Mouse (Mus musculus) cortical plate, adult 2 months (tissue): ENCODE data around the gene Cacna1c.

ENCODE experiments used
- CTCF ChIP-seq: fragments of 200-500 bp; IDR thresholded peaks from 2 replicates; pipeline ENCODE4 v1.5.1; 2011; ENCODE audit warnings: mild to moderate bottlenecking, control low read depth, low read length; ENCODE audit not compliant: insufficient read depth; ENCODE audit errors: extremely low read depth
- POLR2A ChIP-seq: fragments of 200-500 bp; IDR thresholded peaks from 2 replicates; pipeline ENCODE4 v1.6.1; 2011; ENCODE audit warnings: mild to moderate bottlenecking, low read length, control low read depth; ENCODE audit not compliant: insufficient read depth; ENCODE audit errors: extremely low read depth

GRCm38 (mm10) chr6:118567816-118568215, 628.4 kb downstream of the Cacna1c start:
- TF ChIP-seq POLR2A, result no peak
- TF ChIP-seq CTCF, result no peak
